Mouse (Mus musculus) liver, embryonic 14.5 days (tissue): ENCODE measurements around the gene Tmem98.

ENCODE experiments used
- CTCF ChIP-seq: IDR thresholded peaks from 2 replicates; pipeline ENCODE4 v1.5.1; 2016; ENCODE audit warnings: antibody characterized with exemption, low read depth, control low read depth
- EP300 ChIP-seq: IDR thresholded peaks from 2 replicates; pipeline ENCODE4 v1.6.1; 2016; ENCODE audit warnings: antibody characterized with exemption, low read depth

GRCm38 (mm10) chr11:80789647-80790240, 20.2 kb upstream of the Tmem98 start:
- TF ChIP-seq CTCF, result no peak
- no peak for TF ChIP-seq EP300
